24 mouse cellular contexts compared by ENCODE assay signal in genomic region chr4:87657855-87658254, GRCm38 (mm10).
DNase-seq lines count a peak whose midpoint lies in the region; ATAC-seq and TF ChIP-seq lines count a peak whose summit lies in the region.
"Had no signal": no experiment of that assay in that cellular context is flagged by ENCODE, and none has a peak within 500 bp of the region (broad histone marks: within the 10 kb centered on the region; RNA-seq: fewer than 3 reads in every experiment).

No protein-coding gene starts in this region.

- H3K9me3 ChIP-seq in heart, embryonic 10.5 days = no peaks in the 10 kb centered on the region
- no peaks in the 10 kb centered on the region for H3K9me3 ChIP-seq in heart, embryonic 14.5 days (ENCODE audit: control insufficient read depth, low read length)
- no peaks in the 10 kb centered on the region for H3K9me3 ChIP-seq in kidney, embryonic 14.5 days (ENCODE audit: control insufficient read depth, low read length)
- no peaks in the 10 kb centered on the region for H3K9me3 ChIP-seq in neural tube, embryonic 15.5 days (replicated peaks)
- H3K9me3 ChIP-seq: embryonic facial prominence, embryonic 15.5 days; forebrain, embryonic 10.5 days; forebrain, embryonic 15.5 days; heart, embryonic 15.5 days; hindbrain, embryonic 12.5 days had no signal

- no peak overlapping the region for H3K4me3 ChIP-seq in heart, embryonic 10.5 days
- H3K4me3 ChIP-seq in heart, embryonic 14.5 days (ENCODE audit: control insufficient read depth in 1 of 2, insufficient read depth in 1 of 2, low read depth in 1 of 2, low read length in 2 of 2) = no peak overlapping the region
- no peak overlapping the region for H3K4me3 ChIP-seq in heart, adult 2 months
- no peak overlapping the region for H3K4me3 ChIP-seq in kidney, embryonic 14.5 days (ENCODE audit: low read length)
- H3K4me3 ChIP-seq in neural tube, embryonic 15.5 days (replicated peaks) = no peak overlapping the region
- H3K4me3 ChIP-seq: embryonic facial prominence, embryonic 15.5 days; erythroblast, embryonic 14.5 days; forebrain, embryonic 10.5 days; forebrain, embryonic 15.5 days; heart, embryonic 15.5 days; hindbrain, embryonic 12.5 days had no signal

- no peak overlapping the region for H3K4me2 ChIP-seq in heart, embryonic 14.5 days (ENCODE audit: low read length)
- no peak overlapping the region for H3K4me2 ChIP-seq in kidney, embryonic 14.5 days (replicated peaks; ENCODE audit: low read depth, low read length)
- no peak overlapping the region for H3K4me2 ChIP-seq in neural tube, embryonic 15.5 days
- H3K4me2 ChIP-seq: embryonic facial prominence, embryonic 15.5 days; forebrain, embryonic 15.5 days; heart, embryonic 15.5 days; hindbrain, embryonic 12.5 days had no signal

- ATAC-seq in heart, embryonic 14.5 days (ENCODE audit: insufficient number of reproducible peaks, insufficient read depth, low FRiP score, low read depth) = no peak
- 0 out of 2 replicates have a peak, but pooled peaks have one; percentile 34 for ATAC-seq in kidney, embryonic 14.5 days (ENCODE audit: low FRiP score, low TSS enrichment)
- peak; percentile 53 for ATAC-seq in neural tube, embryonic 15.5 days (ENCODE audit: low FRiP score)
- ATAC-seq: CD4-positive, CD25-positive, alpha-beta regulatory T cell, adult 4 months; forebrain, embryonic 15.5 days; intestine, postnatal 0 days had no signal

- WGBS in heart, embryonic 10.5 days = 9% methylated on average over 2 of the region's 2 CpGs
- 13% methylated on average over 2 of the region's 2 CpGs for WGBS in heart, embryonic 14.5 days
- WGBS in heart, adult 2 months = 46% methylated on average over 2 of the region's 2 CpGs
- WGBS in kidney, embryonic 14.5 days = 15% methylated on average over 2 of the region's 2 CpGs
- WGBS in neural tube, embryonic 15.5 days = 72% methylated on average over 2 of the region's 2 CpGs

- no peaks in the 10 kb centered on the region for H3K27me3 ChIP-seq in heart, embryonic 10.5 days (ENCODE audit: insufficient read depth, poor library complexity, severe bottlenecking)
- no peaks in the 10 kb centered on the region for H3K27me3 ChIP-seq in heart, embryonic 14.5 days (ENCODE audit: control insufficient read depth, insufficient read depth, low read length)
- no peaks in the 10 kb centered on the region for H3K27me3 ChIP-seq in heart, adult 2 months (ENCODE audit: control insufficient read depth, insufficient read depth, low read length)
- 0 out of 2 replicates have a peak, but pooled peaks cover 3% of the 10 kb centered on the region for H3K27me3 ChIP-seq in kidney, embryonic 14.5 days (ENCODE audit: control insufficient read depth, insufficient read depth, low read length)
- no peaks in the 10 kb centered on the region; the same call in 1 of the 2 replicates for H3K27me3 ChIP-seq in neural tube, embryonic 15.5 days (replicated peaks)
- H3K27me3 ChIP-seq: embryonic facial prominence, embryonic 15.5 days; forebrain, embryonic 15.5 days; heart, embryonic 15.5 days; hindbrain, embryonic 12.5 days had no signal

- no peak for TF ChIP-seq EP300 in heart, adult 2 months (IDR thresholded peaks at IDR 0.05; ENCODE audit: insufficient read depth, low read depth, low read length)

- no peak for TF ChIP-seq POLR2A in heart, adult 2 months (IDR thresholded peaks at IDR 0.05; ENCODE audit: insufficient read depth, low read depth, low read length)

- no peak overlapping the region for H3K9ac ChIP-seq in heart, embryonic 14.5 days (ENCODE audit: low read length)
- no peak overlapping the region for H3K9ac ChIP-seq in heart, adult 2 months (ENCODE audit: low read depth, low read length)
- H3K9ac ChIP-seq in kidney, embryonic 14.5 days (ENCODE audit: low read depth, low read length) = no peak overlapping the region
- no peak overlapping the region for H3K9ac ChIP-seq in neural tube, embryonic 15.5 days (replicated peaks)
- H3K9ac ChIP-seq: embryonic facial prominence, embryonic 15.5 days; forebrain, embryonic 15.5 days; heart, embryonic 15.5 days; hindbrain, embryonic 12.5 days had no signal

- intact Hi-C loops in heart, postnatal 25 days (cut with DNase I) = no loop called here
- intact Hi-C loops in heart, adult 2 months (cut with DNase I) = no loop called here

- DNase-seq in heart, embryonic 10.5 days (ENCODE audit: low spot score) = no peak
- no peak for DNase-seq in heart, postnatal 25 days (ENCODE audit: low spot score)
- DNase-seq in heart, adult 2 months = no peak
- DNase-seq in kidney, adult 18-20 months = no peak
- DNase-seq in neural tube, embryonic 10.5 days (ENCODE audit: extremely low spot score, low spot score) = no peak
- DNase-seq: adrenal gland, postnatal 10 days; B cell, adult 2 months; cerebellum, adult 11 months; cerebellum, adult 8-10 months; cerebellum, postnatal 14 days; embryo, embryonic 11 days; gastrocnemius, postnatal 10 days; heart, postnatal 4 days had no signal

- H3K79me2 ChIP-seq in heart, adult 2 months (replicated peaks; ENCODE audit: control insufficient read depth, insufficient read depth, low read length) = no peaks in the 10 kb centered on the region

- no peaks in the 10 kb centered on the region for H3K36me3 ChIP-seq in heart, embryonic 10.5 days
- no peaks in the 10 kb centered on the region for H3K36me3 ChIP-seq in heart, embryonic 14.5 days (ENCODE audit: control insufficient read depth, insufficient read depth, low read length)
- H3K36me3 ChIP-seq in heart, adult 2 months (ENCODE audit: control insufficient read depth, insufficient read depth, low read length) = no peaks in the 10 kb centered on the region
- H3K36me3 ChIP-seq in kidney, embryonic 14.5 days (ENCODE audit: control insufficient read depth, insufficient read depth, low read length) = no peaks in the 10 kb centered on the region
- H3K36me3 ChIP-seq in neural tube, embryonic 15.5 days = no peaks in the 10 kb centered on the region
- H3K36me3 ChIP-seq: embryonic facial prominence, embryonic 15.5 days; forebrain, embryonic 10.5 days; forebrain, embryonic 15.5 days; heart, embryonic 15.5 days; hindbrain, embryonic 12.5 days had no signal

- TF ChIP-seq CTCF in heart, adult 2 months (IDR thresholded peaks at IDR 0.05) = no peak

- H3K4me1 ChIP-seq in heart, embryonic 10.5 days = peaks cover 45% of the 10 kb centered on the region
- peaks cover 9 to 22% of the 10 kb centered on the region in 2 experiments for H3K4me1 ChIP-seq in heart, embryonic 14.5 days (ENCODE audit: control insufficient read depth in 2 of 2, insufficient read depth in 2 of 2, low read length in 2 of 2)
- no peaks in the 10 kb centered on the region; the same call in 1 of the 2 replicates for H3K4me1 ChIP-seq in heart, adult 2 months (ENCODE audit: control insufficient read depth, insufficient read depth, low read length)
- peaks cover 16% of the 10 kb centered on the region for H3K4me1 ChIP-seq in kidney, embryonic 14.5 days (ENCODE audit: control insufficient read depth, insufficient read depth, low read length)
- H3K4me1 ChIP-seq in neural tube, embryonic 15.5 days = peaks cover 9% of the 10 kb centered on the region; the same call in 1 of the 2 replicates
- H3K4me1 ChIP-seq: embryonic facial prominence, embryonic 15.5 days had no signal

- peak overlapping the region; percentile 42; the same call in 1 of the 2 replicates for H3K27ac ChIP-seq in heart, embryonic 10.5 days
- peak overlapping the region; percentile 1 to 36; a peak in 2 of 4 replicates for H3K27ac ChIP-seq in heart, embryonic 14.5 days (replicated peaks in 1 of 2; ENCODE audit: control insufficient read depth in 1 of 2, insufficient read depth in 1 of 2, low read depth in 2 of 2, low read length in 2 of 2)
- H3K27ac ChIP-seq in heart, adult 2 months = no peak overlapping the region
- no peak overlapping the region for H3K27ac ChIP-seq in kidney, embryonic 14.5 days (ENCODE audit: low read depth, low read length)
- H3K27ac ChIP-seq in neural tube, embryonic 15.5 days (replicated peaks) = no peak overlapping the region
- H3K27ac ChIP-seq: embryonic facial prominence, embryonic 15.5 days; forebrain, embryonic 10.5 days; forebrain, embryonic 15.5 days; heart, embryonic 15.5 days; hindbrain, embryonic 12.5 days had no signal

Comparison
In these comparisons a context has a peak if more than half of its experiments do, and no peak if none do; other contexts are left out.
1. H3K27ac ChIP-seq: peak in heart, embryonic 10.5 days (single experiment) and heart, embryonic 14.5 days (2 of 2); none in heart, adult 2 months (single experiment), kidney, embryonic 14.5 days (single experiment) and neural tube, embryonic 15.5 days (single experiment).